Mouse (Mus musculus) c-Kit-positive CD71-positive TER-119-positive erythroid progenitor cells, embryonic 14.5 days (primary cell): ENCODE data around the gene Fem1a.

ENCODE experiments used
- DNase-seq: peaks from one replicate; pipeline ENCODE4 v3.0.0-alpha.2; 2013; ENCODE audit warnings: low spot score

Gene Fem1a

DNA sequence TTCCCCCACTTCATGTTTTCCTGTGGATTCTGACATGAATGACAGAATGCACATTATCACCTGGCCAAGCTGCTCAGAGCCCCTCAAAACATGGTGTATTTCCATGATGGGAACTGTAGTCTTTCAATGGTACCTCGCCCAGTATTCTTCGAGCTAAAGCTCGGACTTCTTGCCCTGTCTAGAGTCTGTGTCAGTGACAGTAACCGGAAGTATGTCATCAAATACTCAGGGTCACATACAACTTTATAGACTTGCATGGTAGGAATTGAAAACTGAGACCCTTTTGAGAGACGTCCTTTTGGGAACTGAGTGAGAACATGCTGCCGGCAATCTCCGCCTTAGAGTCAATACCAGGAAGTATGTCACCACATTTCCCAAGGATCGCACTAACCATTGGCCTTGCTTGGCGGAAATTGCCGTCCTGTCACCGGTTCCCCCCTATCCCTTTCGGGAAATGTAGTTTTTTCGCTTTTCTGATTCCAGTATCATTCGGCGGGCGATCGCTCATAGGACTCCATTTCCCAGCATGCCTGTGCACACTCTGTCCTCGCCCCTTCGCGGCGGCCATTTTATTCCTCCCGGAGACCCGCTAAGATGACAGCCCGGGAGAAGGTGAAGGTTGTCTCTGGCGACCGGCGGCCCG is at the start of gene Fem1a:
Fem1a (plus strand) TSS at position 572 of the 643 bp plus-strand sequence.
- peak; percentile 97 for DNase-seq

DNA sequence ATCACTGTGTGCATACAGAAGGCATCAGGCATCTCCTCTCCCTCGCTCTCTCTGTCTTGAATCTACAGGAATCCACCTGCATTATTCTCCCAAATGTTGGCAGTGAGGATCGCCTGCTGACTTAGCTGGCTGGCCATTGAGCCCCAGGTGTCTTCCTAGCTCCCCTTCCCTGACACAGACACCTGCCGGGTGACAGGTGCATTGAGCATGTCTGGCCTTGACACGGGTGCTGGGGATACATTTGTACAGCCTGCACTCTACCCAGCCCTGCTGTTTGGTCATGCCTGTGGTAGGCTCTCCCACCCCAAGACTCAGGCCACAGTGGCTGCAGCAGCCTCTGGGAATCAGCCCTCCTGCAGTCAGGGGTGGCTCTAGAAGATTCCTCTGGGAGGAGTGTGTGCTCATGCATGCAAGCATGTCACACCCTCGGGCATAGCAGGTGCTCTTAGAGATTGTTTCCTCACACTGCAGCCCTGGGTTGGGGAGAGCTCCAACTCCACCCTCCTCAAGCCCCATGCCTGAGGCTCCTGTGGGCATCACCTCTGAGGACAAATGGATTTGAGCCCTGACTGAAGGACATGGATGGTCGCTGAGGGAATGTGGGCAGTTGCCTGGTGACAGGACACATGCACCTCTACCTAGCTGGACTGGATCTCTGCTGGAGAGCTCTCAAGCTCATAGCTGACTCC is 49.5 kb upstream of the Fem1a start:
- DNase-seq, result no peak

DNA sequence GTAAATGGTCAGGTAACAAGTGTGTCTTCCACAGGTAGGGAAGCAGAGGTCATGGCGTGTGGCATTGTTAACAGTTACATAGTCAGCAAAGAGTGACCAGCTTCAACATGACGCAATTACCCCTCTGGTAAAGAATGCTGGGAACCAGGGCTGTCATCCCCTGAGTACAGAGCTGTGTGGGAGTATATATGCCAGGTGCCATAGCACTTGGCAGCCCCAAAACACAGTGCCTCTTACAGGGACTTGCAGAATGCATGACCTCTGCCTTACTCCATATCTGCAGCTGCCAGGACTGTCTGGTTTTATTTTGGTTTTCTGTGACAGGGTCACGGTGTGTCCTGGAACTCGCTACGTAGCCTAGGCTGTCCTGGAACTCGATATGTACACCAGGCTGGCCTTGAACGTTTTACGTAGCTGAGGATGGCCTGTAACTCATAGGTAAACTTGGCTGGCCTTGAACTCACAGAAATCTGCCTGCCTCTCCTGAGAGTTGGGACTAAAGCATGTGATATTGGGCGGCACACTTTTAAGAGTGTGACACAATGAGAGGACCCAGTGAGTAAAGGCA is 48.6 kb upstream of the Fem1a start:
- DNase-seq, result no peak

DNA sequence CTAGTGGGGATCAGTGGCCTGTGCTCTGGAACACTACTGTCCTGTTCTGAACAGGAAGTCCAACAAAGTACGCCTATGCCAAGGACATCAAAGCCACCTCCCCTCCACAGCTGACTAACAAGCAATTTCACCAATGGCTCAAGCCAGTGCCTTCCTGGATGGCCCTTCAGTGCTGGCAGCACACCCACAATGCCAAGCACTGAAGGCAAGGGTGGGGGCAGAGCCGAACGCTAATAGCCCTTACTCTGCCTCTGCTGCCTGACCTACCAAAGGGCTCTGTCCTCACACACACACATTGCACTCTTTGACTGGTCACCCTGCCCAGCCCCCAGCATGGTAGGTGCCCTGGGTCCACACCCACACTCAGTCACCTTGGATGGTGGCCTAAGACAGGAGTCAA is 47.8 kb upstream of the Fem1a start:
- DNase-seq, result no peak

DNA sequence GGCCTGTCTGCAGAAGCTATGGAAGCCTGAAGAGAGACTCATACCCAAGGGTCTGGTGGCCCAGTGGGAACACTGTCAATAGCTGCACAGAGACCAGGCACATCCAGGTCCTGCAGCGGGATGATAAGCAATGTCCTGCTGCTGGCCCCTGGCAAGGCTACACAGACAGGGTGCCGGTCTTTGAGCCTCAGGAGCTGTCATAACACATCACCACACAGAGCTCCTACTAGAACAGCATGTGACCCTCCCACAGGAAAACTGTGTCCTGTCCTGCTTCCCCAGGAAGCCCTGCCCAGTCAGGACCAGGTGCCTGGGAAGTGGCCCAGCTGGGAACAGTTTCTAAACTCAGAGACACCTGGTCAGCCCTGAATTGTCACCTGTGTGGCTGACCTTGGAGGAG is 45.5 kb upstream of the Fem1a start:
- no peak for DNase-seq

DNA sequence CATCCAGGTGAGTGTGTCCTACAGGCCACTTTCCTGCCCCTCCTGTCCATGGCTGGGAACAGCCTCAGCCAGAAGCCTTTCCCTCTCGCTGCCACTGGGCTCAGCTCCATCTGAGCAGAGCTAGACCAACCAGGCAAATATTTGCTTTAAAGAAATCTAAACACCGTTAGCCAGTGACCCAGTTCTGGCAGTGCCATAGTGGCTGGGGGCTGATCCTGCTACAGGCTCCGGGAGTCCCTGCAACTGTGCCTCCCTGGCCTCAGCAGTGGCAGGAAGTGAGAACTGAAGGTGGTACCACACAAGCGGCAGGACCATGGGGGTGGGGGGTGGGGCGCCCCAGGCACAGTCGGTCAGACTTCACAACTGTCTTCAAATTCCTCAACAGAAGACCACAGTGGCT is 43.9 kb upstream of the Fem1a start:
- no peak for DNase-seq

DNA sequence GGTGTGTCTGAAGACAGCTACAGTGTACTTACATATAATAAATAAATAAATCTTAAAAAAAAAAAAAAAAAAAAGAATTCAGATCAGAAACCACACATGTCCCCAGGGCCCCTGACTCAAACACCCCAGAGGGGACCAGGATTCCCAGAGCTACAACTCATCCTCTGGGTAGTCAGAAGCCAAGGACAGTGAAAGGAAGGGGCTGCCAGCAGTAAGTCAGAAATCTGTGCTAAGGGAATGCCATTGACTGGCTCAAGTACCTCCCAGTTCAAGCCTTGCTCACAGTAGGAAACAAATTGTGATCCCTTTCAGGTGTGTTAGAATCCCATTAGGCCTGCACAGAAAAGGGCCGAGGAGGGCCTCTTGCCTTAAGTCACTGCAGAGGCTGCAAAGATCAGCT is 42.4 kb upstream of the Fem1a start:
- DNase-seq, result no peak

DNA sequence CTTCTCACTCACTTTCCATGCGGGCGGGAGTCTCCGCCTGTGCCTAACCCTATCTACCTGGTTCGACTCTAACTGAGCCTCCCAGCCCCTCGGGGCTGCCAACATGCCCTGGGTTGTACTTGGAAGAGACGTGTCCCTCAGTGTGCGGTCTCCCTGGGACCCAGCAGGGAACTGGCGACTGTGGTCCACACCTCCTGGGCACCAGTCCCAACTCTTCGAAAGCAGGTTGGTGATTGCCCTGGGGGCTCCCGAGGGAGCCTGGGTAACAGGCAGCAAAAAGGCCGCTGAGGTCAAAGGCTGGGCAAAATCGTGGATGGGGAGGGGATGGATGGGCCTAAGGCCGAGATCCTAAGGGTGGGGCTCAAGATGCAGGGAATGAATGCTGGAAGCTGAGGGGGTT is 38.9 kb upstream of the Fem1a start:
- DNase-seq, result no peak

DNA sequence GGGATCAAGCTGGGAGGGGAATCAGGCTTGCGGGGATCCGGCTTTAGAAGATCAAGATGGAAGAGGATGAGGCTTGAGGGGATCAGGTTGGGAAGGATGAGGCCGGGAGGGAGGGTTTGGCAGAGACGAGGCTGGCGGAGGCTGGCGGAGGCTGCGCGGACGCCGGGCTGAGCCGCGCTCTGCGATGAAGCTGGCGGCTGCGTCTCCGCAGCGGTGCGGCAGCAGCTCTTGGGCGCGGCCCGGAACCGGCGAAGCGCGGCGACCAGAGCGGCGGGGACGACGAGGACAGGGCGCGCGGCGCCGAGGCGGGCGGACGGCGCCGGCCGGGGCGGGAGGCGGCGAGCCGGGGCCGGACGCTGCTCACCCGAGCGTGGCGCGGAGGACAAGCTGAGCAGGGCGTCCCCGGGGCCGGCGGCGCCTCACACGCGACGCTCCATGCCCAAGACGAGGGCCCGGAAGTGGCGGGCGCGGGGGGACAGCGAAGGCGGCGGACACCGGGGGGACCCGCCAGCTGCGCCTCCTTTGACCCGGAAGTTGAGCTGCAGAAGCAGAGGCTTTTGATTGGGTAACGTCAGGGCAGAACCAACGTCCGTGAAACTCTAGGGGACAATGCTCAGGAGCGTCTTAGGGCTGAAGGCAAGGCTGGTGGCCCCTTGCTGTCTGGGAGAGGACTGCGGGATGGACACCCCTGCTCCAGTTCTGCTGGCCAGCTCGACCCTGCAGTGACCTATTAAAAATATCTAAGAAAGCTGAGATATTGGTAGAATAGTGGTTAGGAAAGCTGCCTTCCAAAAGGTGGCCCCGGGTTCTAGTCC is 38.0 kb upstream of the Fem1a start, which contains the start of gene Dpp9:
Dpp9 (minus strand) TSS at position 529 of the 815 bp plus-strand sequence.
- peak; percentile 85 for DNase-seq

DNA sequence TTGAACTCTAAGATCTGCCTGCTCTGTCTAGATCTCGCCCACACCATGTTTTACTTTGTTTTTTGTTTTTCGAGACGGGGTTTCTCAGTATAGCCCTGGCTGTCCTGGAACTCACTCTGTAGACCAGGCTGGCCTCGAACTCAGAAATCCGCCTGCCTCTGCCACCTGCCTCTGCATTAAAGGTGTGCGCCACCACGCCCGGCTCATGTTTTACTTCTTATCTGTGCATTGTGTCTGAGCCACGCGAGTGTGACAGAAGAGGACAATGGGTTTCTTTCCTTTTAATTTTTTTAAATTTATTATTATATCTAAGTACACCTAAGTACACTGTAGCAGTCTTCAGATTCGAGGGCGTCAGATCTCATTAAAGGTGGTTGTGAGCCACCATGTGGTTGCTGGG is 37.4 kb upstream of the Fem1a start:
- DNase-seq, result no peak

DNA sequence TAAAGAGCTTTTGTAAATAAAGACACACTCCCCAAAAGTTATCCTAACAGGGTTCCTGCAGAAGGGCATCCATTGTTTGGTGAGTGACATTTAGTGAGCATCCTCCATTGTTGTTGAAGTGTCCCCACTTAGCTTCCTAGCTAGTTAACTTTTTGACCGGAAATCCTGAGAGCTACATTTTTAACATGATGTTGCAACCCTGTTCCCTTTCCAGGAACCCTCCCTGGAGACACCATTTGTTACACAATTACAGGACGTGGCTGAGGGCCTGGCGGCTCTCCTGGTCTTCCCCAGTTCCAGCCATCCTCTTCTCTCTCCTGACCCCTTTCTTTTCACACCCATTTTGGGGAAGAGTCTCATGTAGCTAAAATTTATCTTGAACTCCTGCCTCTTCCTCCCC is 36.8 kb upstream of the Fem1a start:
- no peak for DNase-seq

DNA sequence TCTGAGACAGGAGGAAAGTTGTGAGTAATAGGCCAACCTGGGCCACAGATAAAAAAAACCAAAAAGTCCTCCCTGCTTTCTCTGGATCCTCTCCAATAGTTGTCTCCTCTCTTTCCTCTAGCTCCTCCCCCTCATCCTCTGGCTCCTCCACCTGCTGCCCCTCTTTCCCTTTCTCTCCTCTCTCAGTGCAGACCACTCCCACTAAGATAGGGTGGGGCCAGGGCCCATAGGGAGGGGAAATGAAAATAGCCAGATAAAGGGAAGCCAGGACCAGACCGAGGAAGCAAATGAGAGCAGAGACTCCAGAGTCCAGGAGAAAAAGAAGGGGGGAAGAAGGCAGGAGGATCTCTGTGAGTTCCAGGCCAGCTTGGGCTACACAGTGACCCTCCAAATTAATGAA is 31.7 kb upstream of the Fem1a start:
- no peak for DNase-seq

DNA sequence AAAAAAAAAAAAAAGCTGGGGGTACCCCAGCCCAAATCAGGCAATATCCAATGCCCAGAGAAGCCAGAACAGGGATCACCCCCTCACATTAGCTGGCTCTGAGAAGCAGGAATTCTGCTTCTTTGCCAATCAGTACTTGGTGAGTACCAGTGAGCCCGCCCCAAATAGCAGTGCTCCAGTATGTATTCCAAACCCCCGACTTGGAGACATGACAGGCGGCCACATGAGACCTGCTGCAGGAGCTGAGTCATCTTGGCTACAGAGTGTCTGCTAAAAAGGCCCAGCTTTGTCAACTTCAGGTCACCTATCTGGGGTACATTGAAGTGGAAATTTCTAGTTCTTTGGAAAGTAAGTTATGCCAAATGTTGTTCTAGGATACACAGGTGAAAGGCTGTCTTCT is 30.0 kb upstream of the Fem1a start:
- DNase-seq, result no peak

DNA sequence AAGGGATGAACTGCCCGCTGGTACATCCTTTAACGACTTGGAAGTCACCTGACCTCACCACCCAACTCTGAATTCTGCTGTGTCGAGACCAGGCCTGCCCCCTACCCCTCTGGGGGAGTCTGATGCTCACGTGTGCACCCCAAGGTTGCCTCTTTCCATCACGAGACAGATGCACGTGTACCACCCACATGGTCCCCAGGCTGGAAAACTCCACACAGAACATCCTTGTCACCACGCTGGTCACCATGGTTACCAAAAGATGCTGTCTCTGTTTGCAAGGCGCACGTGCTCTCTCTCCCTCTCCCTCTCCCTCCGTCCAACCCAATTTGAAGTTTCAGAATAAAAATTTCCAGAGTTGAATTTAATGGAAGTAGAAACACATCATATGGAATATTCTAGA is 26.7 kb upstream of the Fem1a start:
- no peak for DNase-seq

DNA sequence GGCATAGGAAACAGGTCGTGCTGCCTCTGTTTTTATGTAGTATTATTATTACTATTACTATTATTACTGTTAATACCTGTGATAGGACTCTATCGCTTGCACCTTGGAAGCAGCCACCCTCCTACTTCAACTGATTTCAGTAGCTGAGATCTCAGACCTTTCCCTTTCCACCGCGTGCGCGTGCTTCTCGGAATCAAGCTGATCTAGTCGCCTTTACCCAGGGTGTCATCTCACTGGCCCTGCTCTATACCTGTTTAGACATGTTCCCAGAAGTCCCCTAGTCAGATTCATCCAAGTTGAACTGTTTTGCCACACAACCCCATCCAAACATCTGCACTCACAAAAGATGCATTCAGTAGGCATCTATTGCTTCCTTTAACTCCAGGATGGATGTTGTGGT is 23.2 kb upstream of the Fem1a start:
- no peak for DNase-seq

DNA sequence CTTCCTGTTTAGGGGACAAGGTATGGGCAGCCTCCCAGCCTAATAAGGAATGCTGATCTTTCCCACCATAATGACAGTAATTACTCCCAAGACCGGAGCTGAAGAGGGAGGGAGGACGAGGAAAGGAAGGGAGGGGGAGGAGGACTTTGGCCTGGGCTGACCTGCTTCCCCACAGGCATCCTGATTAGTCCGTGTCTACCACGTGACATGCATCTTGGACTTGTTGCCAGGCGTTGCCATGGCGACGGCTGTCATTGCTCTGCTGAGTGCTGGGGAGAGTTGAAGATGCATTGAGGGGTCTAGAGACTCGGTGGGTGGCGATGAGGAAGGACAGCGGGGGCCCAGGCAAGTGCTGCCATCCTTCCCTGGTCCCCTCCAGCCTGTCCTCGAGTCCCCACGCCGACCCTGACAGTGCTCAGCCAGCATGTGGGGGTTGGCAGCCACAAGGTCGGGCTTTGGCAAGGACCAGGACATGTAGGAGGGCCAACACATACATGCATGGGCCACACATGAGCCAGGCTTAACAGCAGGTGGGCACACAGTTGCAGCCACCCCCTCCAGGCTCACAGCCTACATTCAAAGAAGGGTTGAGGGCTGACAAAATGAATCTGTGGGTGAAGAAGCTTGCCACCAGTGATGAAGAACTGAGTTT is 22.7 kb upstream of the Fem1a start:
- DNase-seq, result no peak

DNA sequence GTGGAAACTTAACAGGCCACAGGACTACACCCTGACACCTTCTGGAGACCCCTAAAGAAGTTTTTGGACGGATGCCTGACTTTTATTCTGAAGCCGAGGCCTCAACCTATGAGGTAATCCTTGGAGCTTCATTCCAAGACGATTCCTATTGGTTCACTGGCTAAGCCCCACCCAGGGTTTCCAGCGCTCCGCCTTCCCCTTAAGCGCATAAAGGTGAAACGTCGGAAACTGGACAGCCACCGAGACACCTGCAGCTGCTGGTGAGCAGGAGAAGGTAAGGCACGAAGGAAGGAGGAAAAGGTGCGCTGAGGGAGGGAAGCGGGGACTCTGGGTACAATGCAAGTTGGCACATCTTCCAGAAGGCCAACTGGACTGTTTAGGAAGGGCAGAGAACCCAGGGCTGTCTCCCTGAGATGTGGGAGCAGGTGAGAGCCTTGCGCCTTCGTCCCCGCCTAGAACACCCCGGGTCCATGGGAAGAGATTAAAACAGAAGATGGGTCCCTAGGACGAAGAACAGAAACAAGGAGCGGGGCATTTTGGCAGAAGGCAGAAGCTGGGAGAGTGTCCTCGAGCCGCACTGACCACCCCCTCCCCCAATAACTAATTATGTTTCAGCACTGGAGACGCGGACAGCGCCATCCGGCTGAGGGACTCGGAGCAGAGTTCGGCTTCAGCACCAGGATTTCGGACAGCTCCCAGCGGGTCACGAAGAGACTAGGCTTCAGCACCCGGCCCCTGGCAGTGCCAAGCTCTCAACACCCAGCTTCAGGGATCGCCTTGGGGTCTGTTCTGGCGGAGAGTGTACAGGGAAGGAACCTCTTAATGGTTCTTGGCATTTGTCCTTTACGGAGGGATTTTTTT is 14.8 kb upstream of the Fem1a start:
- DNase-seq, result peak; percentile 83

DNA sequence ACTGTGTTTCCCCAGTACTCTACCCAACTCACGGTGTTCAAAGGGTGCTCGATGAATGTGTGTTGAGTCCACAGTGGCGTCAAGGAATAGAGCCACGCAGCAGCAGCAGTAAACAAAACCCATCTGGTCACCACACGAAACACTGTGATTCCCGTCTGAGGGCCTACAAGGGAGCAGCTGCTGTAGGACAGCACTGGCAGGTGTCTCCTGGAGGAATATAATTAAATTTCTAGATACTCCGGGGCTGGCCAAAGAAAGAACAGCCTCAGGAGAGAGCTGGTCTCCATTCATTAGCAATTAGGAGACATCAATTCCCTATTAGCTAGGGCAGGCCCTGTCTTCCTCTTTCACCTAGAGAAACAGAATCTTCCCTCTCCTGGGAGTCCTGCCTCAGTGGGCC is 11.0 kb upstream of the Fem1a start:
- no peak for DNase-seq

DNA sequence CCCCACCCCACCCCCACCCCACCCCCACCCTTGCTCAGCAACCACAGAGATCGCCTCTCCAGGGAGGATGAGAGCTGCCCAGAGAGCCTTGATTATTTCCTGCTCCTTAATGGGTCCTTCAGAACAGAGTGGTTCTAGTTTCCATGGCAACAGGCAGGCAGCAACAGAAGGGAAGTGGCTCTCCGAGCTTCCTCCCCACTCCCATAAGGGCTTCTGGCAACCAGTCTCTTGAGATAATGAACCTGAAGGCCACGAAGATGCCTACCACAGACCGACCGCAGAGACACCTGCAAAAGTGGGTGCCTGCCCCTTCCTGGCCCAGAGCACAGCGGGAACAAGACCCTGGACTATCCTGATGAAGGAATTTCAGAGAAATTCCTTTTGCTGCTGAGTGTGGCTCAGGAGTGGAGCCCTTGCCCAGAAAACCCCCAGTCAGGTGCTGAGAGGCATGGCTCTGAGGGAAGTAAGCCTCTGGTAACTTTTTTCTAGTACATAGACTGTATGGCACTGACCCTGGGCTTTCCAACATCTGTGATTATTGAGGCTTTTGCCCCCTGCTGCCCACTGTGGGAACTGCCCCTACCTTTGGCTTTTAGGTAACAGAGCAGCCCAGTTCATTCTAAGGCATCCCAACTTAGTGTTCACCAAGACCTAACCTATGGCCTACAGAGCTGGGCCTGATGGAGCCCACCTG is 5.3 kb upstream of the Fem1a start:
- peak; percentile 54 for DNase-seq

DNA sequence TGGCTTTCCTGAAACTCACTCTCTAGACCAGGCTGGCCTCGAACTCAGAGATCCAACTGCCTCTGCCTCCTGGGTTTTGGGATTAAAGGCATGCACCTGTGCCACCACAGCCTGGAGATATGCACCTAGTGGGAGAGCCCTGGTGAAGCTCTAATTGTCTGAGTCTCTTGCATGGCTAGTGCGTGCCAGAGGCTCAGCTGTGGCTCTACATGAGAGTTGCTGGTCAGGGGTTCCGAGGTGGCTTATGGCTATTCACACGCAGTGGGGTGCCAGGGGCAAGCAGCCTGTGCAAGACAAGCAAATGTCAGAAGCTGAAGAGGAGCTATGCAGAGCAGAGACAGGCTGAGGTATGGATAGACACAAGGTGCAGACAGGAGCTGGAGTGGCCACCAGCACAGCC is 1.9 kb upstream of the Fem1a start:
- no peak for DNase-seq

DNA sequence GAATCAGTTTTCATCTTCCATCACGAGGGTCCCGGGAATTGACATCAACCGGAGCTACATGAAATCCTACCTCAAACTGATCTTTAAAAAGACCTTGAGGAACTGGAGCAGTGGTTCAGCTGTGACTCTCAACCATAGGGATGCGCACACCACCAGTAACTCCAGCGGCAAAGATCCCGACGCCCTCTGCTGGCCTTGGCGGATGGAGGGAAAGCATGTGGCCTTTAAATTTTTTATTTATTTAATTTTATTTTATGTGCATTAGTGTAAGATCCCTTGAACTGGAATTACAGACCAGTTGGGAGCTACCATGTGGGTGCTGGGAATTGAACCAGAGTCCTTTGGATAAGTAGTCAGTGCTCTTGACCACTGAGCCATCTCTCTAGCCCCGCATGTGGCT is 1.2 kb upstream of the Fem1a start:
- DNase-seq, result no peak
